Mouse (Mus musculus) midbrain, embryonic 15.5 days (tissue): Measurements from ENCODE around the gene Ikzf3. TPM values are rescaled to one million over a fixed set of nuclear protein-coding genes. Genes with fewer than 3 reads are reported as not detected.

Experiments
- ATAC-seq: fragments of 200-750 bp; cut with Nextera tagmentation; replicated peaks from 2 replicates; pipeline ENCODE4 v1.8.0; 2017; ENCODE audit warnings: moderate TSS enrichment
- H3K27ac ChIP-seq: fragments of 300-500 bp; sonication (generic); 2 replicates; pipeline ENCODE4 v1.5.1; 2015; ENCODE audit warnings: mild to moderate bottlenecking, inconsistent platforms
- H3K27me3 ChIP-seq: fragments of 300-500 bp; sonication (generic); replicated peaks from 2 replicates; pipeline ENCODE4 v1.6.1; 2015; ENCODE audit warnings: inconsistent platforms
- H3K36me3 ChIP-seq: fragments of 300-500 bp; sonication (generic); replicated peaks from 2 replicates; pipeline ENCODE4 v1.6.1; 2015; ENCODE audit warnings: inconsistent platforms
- H3K4me1 ChIP-seq: fragments of 300-500 bp; sonication (generic); 2 replicates; pipeline ENCODE4 v1.6.1; 2015; ENCODE audit warnings: inconsistent platforms
- H3K4me2 ChIP-seq: fragments of 300-500 bp; sonication (generic); 2 replicates; pipeline ENCODE4 v1.6.1; 2015; ENCODE audit warnings: inconsistent platforms, mild to moderate bottlenecking, moderate library complexity
- H3K4me3 ChIP-seq: fragments of 300-500 bp; sonication (generic); 2 replicates; pipeline ENCODE4 v1.5.1; 2015; ENCODE audit warnings: mild to moderate bottlenecking, inconsistent platforms
- H3K9ac ChIP-seq: fragments of 300-500 bp; sonication (generic); 2 replicates; pipeline ENCODE4 v1.6.1; 2015; ENCODE audit warnings: mild to moderate bottlenecking, inconsistent platforms
- H3K9me3 ChIP-seq: fragments of 300-500 bp; sonication (generic); 2 replicates; pipeline ENCODE4 v1.6.1; 2016; ENCODE audit warnings: inconsistent platforms
- WGBS: fragments of 180-500 bp; shearing (Covaris S2); methylation state at CpG from one replicate; pipeline ENCODE4 v1.1.7; 2015; ENCODE audit warnings: mixed read lengths; 5-methylcytosine and 5-hydroxymethylcytosine counted together
- polyA plus RNA-seq: library from polyadenylated mRNA; unstranded; fragments of >200 nt; fragmentation: Nextera tagmentation; extraction: Ambion mirVana; gene quantifications from 2 replicates; pipeline ENCODE4 v1.2.1, GENCODE M21; 2015

Gene Ikzf3
- polyA plus RNA-seq, 1 experiment from 2014 or later, result 0.04 TPM

DNA sequence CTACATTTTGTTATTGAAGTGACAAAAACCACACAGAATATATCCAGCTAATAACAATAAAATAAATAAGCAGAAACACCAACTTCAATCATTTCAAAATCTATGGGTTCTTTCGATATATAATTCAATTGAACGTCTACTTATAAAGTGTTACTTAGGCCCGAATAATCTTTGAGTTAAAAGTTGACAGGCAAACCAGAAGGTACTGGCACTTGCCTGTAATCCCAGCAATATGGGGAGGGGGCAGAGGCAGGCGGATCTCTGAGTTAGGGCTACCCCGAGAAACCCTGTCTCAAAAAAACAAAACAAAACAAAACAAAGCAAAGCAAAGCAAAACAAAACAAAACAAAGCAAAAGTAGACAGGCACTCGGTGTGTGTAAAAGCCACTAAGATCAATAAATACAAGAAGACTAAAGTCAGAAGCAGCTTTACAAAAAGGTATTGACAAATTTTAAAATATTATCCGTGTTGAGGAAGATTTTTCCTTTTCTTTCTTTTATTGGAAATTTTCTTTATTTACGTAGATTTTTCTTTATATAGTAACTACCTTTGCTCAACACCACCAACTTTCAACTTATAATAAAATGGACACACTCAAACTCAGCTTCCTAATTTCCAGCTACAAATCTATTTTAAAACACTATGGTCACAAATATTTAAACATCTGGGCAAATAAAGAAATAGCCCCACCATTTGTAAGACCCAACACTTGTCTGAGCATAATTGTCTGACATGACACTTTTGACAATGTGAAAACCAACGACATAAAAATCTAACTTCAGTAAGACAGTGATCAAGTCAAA, 70.0 kb downstream of the Ikzf3 start:
- 89% methylated on average over 9 of the region's 9 CpGs for WGBS
- no peak overlapping the region for H3K4me3 ChIP-seq
- no peaks in the 10 kb centered on the region for H3K36me3 ChIP-seq
- no peak overlapping the region for H3K27ac ChIP-seq
- no peaks in the 10 kb centered on the region for H3K9me3 ChIP-seq
- H3K4me2 ChIP-seq, result no peak overlapping the region
- H3K9ac ChIP-seq, result no peak overlapping the region
- H3K27me3 ChIP-seq, result no peaks in the 10 kb centered on the region
- no peak for ATAC-seq
- peaks cover 4% of the 10 kb centered on the region for H3K4me1 ChIP-seq

DNA sequence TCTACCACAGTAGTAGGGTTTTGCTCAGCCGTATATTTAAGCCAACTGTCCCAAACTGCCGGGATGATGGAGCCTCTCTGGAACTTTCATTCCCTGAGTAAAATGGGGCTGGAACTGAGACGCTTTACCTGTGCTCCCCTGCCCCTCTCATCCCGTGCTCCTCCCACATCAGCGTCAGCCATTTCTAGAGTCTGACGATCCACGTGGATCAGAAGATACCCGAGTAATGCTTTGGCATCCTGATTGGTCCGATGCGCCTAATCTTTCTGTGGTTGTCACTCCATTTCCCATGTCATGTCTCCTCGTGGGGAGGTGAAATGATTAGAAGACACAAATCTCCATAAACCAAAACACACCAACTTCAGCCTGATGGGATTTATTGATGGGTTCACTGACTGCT, 70.9 kb downstream of the Ikzf3 start:
- Histone ChIP-seq H3K36me3 (no peaks in the 10 kb centered on the region), H3K9ac (no peak overlapping the region), H3K4me1 (peaks cover 4% of the 10 kb centered on the region), H3K4me3 (no peak overlapping the region), H3K27ac (no peak overlapping the region), H3K9me3 (no peaks in the 10 kb centered on the region), H3K27me3 (no peaks in the 10 kb centered on the region), H3K4me2 (no peak overlapping the region)
- WGBS, result 91% methylated on average over 11 of the region's 11 CpGs
- no peak for ATAC-seq

DNA sequence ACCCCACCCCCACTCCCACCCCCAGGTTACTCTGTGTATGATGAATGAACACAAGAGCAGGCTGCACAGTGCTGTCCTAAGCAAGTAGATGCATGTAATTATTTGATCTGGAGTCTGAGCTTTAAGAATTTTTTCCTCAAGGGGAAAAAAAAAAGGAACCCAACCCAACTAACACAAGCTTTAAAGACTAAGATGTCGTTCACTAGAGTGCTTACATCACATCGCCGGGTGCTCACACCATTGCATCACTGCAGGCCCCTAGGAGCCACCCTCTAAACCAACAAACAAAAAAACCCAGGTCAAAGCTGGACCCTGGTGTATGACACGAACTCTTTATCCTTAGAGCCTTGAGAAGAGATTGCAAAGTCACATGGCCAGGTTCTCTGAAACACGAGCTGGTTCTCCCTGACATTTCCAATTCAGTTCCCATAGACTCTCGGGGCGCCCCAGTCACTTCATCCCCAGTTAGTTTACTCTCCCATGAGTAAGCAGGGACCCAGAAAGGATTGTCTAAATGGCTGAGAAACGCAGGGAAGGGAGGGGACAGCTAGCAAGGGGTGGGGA, 71.8 kb downstream of the Ikzf3 start:
- WGBS, result 56% methylated on average over 8 of the region's 8 CpGs
- H3K27ac ChIP-seq, result no peak overlapping the region
- no peaks in the 10 kb centered on the region for H3K9me3 ChIP-seq
- no peak for ATAC-seq
- no peak overlapping the region for H3K4me2 ChIP-seq
- no peaks in the 10 kb centered on the region for H3K27me3 ChIP-seq
- no peak overlapping the region for H3K4me3 ChIP-seq
- no peaks in the 10 kb centered on the region for H3K36me3 ChIP-seq
- peaks cover 4% of the 10 kb centered on the region for H3K4me1 ChIP-seq
- H3K9ac ChIP-seq, result no peak overlapping the region

DNA sequence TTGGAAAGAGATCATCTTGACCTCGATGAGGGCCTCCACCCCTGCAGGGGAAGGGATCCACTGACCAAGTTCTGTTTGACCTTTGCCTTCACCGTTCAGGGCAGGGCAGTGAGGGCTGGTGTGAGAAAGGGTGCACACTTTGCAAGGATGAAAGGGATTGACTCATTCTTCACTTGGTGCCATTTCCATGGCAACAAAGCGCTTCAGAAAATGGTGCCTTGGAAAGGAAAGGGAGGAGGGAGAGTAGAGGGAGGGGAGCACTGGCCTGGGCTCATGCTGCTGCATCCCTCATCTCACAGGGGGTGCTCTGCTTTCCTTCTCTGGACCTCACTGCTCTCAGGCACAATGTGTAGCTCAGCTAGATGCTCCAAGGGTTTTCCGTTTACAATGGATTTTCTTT, 73.1 kb downstream of the Ikzf3 start:
- Histone ChIP-seq H3K4me1 (peaks cover 4% of the 10 kb centered on the region), H3K27ac (no peak overlapping the region), H3K9ac (no peak overlapping the region), H3K9me3 (no peaks in the 10 kb centered on the region), H3K27me3 (no peaks in the 10 kb centered on the region), H3K36me3 (no peaks in the 10 kb centered on the region), H3K4me2 (no peak overlapping the region), H3K4me3 (no peak overlapping the region)
- 28% methylated on average over 4 of the region's 4 CpGs for WGBS
- ATAC-seq, result no peak

DNA sequence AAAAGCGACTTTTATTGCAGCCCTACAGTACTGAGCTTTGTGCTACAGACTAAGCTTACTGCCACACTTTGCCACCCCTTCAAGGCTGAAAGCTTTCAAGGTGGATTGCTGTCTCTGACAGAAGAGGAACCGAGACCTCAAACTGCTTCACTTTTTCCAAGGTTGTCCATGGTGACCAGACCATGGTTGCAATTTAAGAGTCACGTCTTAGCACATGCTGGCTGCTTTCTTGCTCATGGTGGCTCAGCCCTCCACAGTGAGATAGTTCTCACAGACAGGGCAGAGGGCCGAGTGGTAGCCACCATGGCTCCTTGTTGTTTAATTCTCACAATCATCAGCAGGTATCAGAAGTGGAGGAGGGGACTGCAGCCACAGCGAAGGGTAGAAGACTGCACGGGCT, 75.0 kb downstream of the Ikzf3 start:
- Histone ChIP-seq H3K9me3 (no peaks in the 10 kb centered on the region), H3K9ac (no peak overlapping the region), H3K4me2 (no peak overlapping the region), H3K36me3 (no peaks in the 10 kb centered on the region), H3K27me3 (no peaks in the 10 kb centered on the region), H3K4me3 (no peak overlapping the region), H3K4me1 (peaks cover 4% of the 10 kb centered on the region), H3K27ac (no peak overlapping the region)
- ATAC-seq, result no peak
- 86% methylated on average over 6 of the region's 6 CpGs for WGBS

DNA sequence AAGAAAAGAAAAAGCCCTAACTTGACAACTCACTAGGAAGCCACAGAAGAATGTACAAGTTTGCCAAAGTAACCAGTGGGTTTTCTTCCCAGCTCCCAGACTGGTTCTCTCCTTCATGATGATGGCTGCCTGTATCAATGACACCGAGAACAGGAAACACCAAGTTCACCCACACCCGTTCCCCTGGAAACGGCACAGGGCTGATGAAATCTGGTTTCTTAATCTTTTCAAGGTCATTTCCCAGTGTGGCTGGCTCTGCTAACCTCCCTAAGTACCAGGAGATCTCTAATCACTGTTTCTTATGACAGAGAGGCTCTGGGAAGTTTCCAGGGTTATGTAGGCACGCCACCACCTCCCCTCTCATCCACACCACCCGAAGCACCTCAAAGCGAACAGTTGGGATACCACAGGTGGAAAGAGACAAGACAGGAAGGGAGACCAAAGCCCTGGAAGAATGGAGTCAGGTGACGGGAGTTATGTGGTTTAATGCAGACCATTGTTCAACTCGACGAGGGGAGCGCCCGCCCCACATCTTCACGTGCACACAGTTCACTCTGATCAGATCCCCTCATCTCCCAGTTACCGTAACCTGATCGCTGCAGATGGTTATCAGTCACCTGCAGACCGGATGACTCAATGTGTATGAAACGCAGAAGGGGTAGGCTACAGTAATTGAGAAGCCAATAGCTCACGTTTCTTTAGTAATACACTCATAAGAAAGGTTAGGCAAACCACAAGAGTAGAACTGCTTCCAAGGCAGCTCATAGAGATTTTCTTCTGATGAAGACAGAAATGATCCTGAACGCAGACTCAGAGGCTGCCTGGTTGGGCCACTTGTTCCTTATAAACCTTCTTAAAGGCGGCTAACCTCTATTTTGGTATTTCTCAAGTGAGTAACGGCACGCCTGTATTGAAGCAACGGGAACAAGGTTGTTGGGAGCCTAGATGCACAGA, 75.8 kb downstream of the Ikzf3 start:
- WGBS, result 79% methylated on average over 22 of the region's 22 CpGs
- no peaks in the 10 kb centered on the region for H3K9me3 ChIP-seq
- no peak for ATAC-seq
- no peak overlapping the region for H3K4me2 ChIP-seq
- no peak overlapping the region for H3K9ac ChIP-seq
- H3K27me3 ChIP-seq, result no peaks in the 10 kb centered on the region; the same call in 1 of the 2 replicates
- H3K4me3 ChIP-seq, result no peak overlapping the region
- peaks cover 4% of the 10 kb centered on the region for H3K4me1 ChIP-seq
- no peak overlapping the region for H3K27ac ChIP-seq
- no peaks in the 10 kb centered on the region for H3K36me3 ChIP-seq

DNA sequence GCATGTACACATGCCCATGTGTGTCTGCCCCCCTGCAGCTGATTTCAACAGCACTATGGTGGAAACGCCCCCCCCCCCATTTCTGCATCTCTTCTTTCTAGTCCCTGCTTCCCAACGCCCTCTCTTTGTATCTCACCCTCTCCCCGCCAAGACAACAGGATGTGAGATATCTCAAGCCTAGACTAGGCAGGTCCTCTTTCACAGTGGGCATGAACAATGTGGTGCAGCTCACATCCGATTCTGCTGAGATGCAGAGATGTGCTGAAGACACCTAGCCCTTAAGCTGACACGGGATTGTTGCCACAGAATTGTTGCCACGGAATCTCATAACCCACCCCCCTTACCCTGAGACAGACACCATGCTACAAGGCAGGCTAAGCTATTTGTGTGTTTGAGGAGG, 81.3 kb downstream of the Ikzf3 start:
- H3K4me1 ChIP-seq, result no peaks in the 10 kb centered on the region
- no peak for ATAC-seq
- H3K9me3 ChIP-seq, result no peaks in the 10 kb centered on the region
- H3K27me3 ChIP-seq, result peaks cover 6% of the 10 kb centered on the region
- 80% methylated on average over 6 of the region's 6 CpGs for WGBS
- H3K9ac ChIP-seq, result no peak overlapping the region
- H3K4me2 ChIP-seq, result no peak overlapping the region
- no peaks in the 10 kb centered on the region for H3K36me3 ChIP-seq
- H3K27ac ChIP-seq, result no peak overlapping the region
- no peak overlapping the region for H3K4me3 ChIP-seq

DNA sequence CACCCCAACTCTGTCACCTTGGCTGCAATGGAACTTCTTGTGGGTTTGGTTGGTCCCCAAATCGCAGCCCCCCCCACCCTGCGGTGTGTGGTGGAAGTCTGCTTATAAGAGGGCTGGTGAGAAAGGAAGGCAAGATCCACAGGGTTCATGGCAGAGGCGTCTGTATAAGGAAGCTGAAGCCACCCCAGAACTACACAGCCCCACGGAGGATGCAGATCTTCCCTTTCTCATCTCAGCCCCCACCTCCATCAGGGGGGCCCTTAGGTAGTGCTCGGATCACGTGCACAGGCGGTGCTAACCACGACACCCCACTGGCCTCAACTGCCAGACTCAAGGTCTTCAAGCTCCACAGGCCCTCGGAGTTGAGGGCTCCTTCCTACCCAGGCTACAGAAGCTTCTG, 81.9 kb downstream of the Ikzf3 start:
- 83% methylated on average over 9 of the region's 9 CpGs for WGBS
- Histone ChIP-seq H3K27ac (no peak overlapping the region), H3K4me2 (no peak overlapping the region), H3K9ac (no peak overlapping the region), H3K4me1 (no peaks in the 10 kb centered on the region), H3K36me3 (no peaks in the 10 kb centered on the region), H3K9me3 (no peaks in the 10 kb centered on the region), H3K27me3 (peaks cover 12% of the 10 kb centered on the region), H3K4me3 (no peak overlapping the region)
- ATAC-seq, result no peak

DNA sequence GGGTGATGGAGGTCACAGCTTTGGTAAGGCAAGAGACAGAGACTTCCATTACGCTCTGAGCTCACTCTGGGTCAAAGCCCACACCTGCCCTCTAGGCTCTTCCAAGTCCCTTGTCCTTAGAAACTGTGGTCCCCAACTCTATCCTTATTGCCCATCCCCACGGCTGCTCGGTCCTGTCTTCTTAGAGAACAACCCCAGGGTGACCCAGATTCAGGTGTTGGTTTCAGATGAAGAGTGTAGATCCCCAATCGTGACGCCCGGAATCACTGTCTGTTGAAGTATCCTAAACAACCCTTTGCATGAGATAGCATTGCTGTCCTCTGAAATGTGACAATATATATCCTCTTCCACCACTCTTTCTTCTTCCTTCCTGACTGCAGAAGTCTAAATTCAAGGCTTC, 83.6 kb downstream of the Ikzf3 start:
- Histone ChIP-seq H3K36me3 (no peaks in the 10 kb centered on the region), H3K27me3 (peaks cover 22% of the 10 kb centered on the region), H3K9ac (no peak overlapping the region), H3K27ac (no peak overlapping the region), H3K4me3 (no peak overlapping the region), H3K4me2 (no peak overlapping the region), H3K9me3 (no peaks in the 10 kb centered on the region), H3K4me1 (peaks cover 7% of the 10 kb centered on the region; the same call in 1 of the 2 replicates)
- ATAC-seq, result no peak
- WGBS, result 91% methylated on average over 6 of the region's 6 CpGs

DNA sequence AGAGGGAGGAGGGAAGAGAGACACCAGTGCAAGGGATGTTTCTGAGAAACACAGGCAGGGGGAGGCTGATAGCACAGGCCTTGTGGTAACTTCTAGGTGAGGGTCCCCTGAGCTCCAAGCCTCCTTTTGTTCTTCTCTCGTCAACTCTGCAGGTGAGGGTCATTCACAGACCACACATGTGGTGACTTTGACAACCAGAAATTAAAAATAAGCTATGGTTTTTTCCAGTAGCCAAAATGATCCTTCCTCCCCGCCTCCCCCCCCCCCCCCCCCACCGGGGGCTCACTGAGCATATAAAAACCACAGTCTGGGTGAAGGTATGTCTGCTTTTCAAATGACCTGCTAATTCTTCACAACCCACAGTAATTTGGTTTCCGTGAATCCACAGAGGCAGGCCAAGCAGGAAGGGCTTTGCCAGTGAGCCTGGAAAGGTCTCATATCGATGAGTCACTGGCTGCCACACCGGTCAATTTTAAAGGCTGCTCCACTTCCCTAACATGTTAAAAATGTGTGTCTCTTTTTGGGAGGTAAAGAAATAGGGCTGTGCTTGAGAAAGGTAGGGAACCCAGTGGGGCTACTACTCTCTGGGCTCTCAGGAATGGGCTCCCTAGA, 84.6 kb downstream of the Ikzf3 start:
- H3K4me2 ChIP-seq, result no peak overlapping the region
- 66% methylated on average over 6 of the region's 6 CpGs for WGBS
- H3K4me3 ChIP-seq, result no peak overlapping the region
- H3K4me1 ChIP-seq, result peaks cover 10% of the 10 kb centered on the region; the same call in 1 of the 2 replicates
- no peaks in the 10 kb centered on the region for H3K9me3 ChIP-seq
- H3K27ac ChIP-seq, result no peak overlapping the region
- no peaks in the 10 kb centered on the region for H3K36me3 ChIP-seq
- no peak for ATAC-seq
- no peak overlapping the region for H3K9ac ChIP-seq
- H3K27me3 ChIP-seq, result peaks cover 22% of the 10 kb centered on the region

DNA sequence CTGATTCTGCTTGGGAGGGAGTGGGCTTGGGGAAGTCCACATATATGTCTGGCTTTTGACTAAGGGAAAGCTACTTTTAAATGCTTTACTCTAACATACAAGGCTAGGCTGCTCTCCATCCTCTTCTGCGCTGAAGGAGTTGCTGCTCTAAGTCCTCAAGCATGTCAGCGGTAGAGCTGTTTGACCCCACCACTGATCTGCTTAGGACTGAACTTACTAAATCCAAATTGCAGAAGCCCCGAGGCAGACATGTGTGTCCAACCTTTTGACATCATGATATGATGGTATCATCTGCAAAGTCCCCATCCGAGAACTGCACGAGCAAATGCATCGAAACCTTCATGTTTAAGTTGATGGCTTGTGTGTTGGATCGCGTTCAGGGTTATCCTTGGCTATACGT, 86.0 kb downstream of the Ikzf3 start:
- Histone ChIP-seq H3K36me3 (no peaks in the 10 kb centered on the region), H3K9me3 (no peaks in the 10 kb centered on the region)
- WGBS, result 83% methylated on average over 9 of the region's 9 CpGs

More for the DNA sequence above, 86.0 kb downstream of the Ikzf3 start:
- H3K4me2 ChIP-seq, result no peak overlapping the region
- H3K27me3 ChIP-seq, result peaks cover 22% of the 10 kb centered on the region
- no peak for ATAC-seq
- no peak overlapping the region for H3K27ac ChIP-seq
- no peak overlapping the region for H3K4me3 ChIP-seq
- no peak overlapping the region for H3K9ac ChIP-seq
- peaks cover 10% of the 10 kb centered on the region; the same call in 1 of the 2 replicates for H3K4me1 ChIP-seq
